In genomic region chr2:27818656-27819055, GRCm38 (mm10) we compare ENCODE assay signal across 10 mouse cellular contexts.
DNase-seq lines count a peak whose midpoint lies in the region; ATAC-seq lines count a peak whose summit lies in the region.
"Had no signal": no experiment of that assay in that cellular context is flagged by ENCODE, and none has a peak within 500 bp of the region (broad histone marks: within the 10 kb centered on the region; RNA-seq: fewer than 3 reads in every experiment).

No protein-coding gene starts in this region.

- ATAC-seq in heart, embryonic 12.5 days (ENCODE audit: insufficient number of reproducible peaks, low FRiP score) = no peak
- ATAC-seq in limb, embryonic 13.5 days (ENCODE audit: low FRiP score, low read depth) = no peak

- DNase-seq in heart, postnatal 10 days = no peak
- peak; percentile 42 for DNase-seq in adrenal gland, adult 8-10 months
- peak; percentile 22 for DNase-seq in gonadal fat pad, adult 2 months (ENCODE audit: low read depth)
- DNase-seq in yolk sac, embryonic 10.5 days (ENCODE audit: low spot score) = no peak
- no peak for DNase-seq in frontal cortex, postnatal 10 days (ENCODE audit: low spot score in 2 of 2)
- no peak for DNase-seq in T-cell, adult 2 months (ENCODE audit: low spot score)

- H3K9ac ChIP-seq in heart, embryonic 12.5 days = no peak overlapping the region
- no peak overlapping the region for H3K9ac ChIP-seq in limb, embryonic 13.5 days

- H3K4me2 ChIP-seq in heart, embryonic 12.5 days = no peak overlapping the region
- H3K4me2 ChIP-seq in limb, embryonic 13.5 days (replicated peaks) = no peak overlapping the region

- H3K27ac ChIP-seq in heart, embryonic 12.5 days (ENCODE audit: poor library complexity, severe bottlenecking) = 0 out of 2 replicates have a peak overlapping the region, but pooled peaks have one; percentile 24
- H3K27ac ChIP-seq in limb, embryonic 13.5 days = peak overlapping the region; percentile 73; the same call in 1 of the 2 replicates
- H3K27ac ChIP-seq: macrophage had no signal

- intact Hi-C loops in heart, postnatal 10 days (cut with DNase I) = loop anchor here (5.0 kb wide), 1 partner anchor 69 kb away; the partner anchor contains the start of gene Col5a1

- WGBS in heart, embryonic 12.5 days = 41% methylated on average over 4 of the region's 4 CpGs
- WGBS in limb, embryonic 13.5 days = 47% methylated on average over 4 of the region's 4 CpGs

- H3K27me3 ChIP-seq in heart, embryonic 12.5 days (replicated peaks) = no peaks in the 10 kb centered on the region
- no peaks in the 10 kb centered on the region for H3K27me3 ChIP-seq in limb, embryonic 13.5 days

- no peaks in the 10 kb centered on the region for H3K36me3 ChIP-seq in heart, embryonic 12.5 days
- H3K36me3 ChIP-seq in limb, embryonic 13.5 days = no peaks in the 10 kb centered on the region
- H3K36me3 ChIP-seq: G1E had no signal

- peaks cover 3% of the 10 kb centered on the region; the same call in 1 of the 2 replicates for H3K9me3 ChIP-seq in heart, embryonic 12.5 days (replicated peaks)
- H3K9me3 ChIP-seq in limb, embryonic 13.5 days = no peaks in the 10 kb centered on the region
- H3K9me3 ChIP-seq: G1E had no signal

- H3K4me1 ChIP-seq in heart, embryonic 12.5 days (replicated peaks) = peaks cover 19% of the 10 kb centered on the region
- H3K4me1 ChIP-seq in limb, embryonic 13.5 days = peaks cover 26% of the 10 kb centered on the region

- H3K4me3 ChIP-seq in heart, embryonic 12.5 days = no peak overlapping the region
- no peak overlapping the region for H3K4me3 ChIP-seq in limb, embryonic 13.5 days

Comparison
In these comparisons a context has a peak if more than half of its experiments do, and no peak if none do; other contexts are left out.
1. DNase-seq: peak in adrenal gland, adult 8-10 months (single experiment) and gonadal fat pad, adult 2 months (single experiment); none in heart, postnatal 10 days (0 of 2), yolk sac, embryonic 10.5 days (single experiment), frontal cortex, postnatal 10 days (0 of 2) and T-cell, adult 2 months (single experiment).